Mouse (Mus musculus) common myeloid progenitor, adult 5-6 weeks (primary cell): ENCODE measurements at regions not wholly inside any gene's neighbourhood (a gene's known extent, or its start where the extent isn't known, plus 50 kb on each side); places are given as distances from the start of the nearest gene placed in this dataset.

Source experiments
- ATAC-seq: replicated peaks from 2 replicates; pipeline ENCODE4 v1.8.0; 2016; ENCODE audit warnings: low read depth, mild to moderate bottlenecking, moderate TSS enrichment, inconsistent platforms; ENCODE audit not compliant: poor library complexity, severe bottlenecking

DNA sequence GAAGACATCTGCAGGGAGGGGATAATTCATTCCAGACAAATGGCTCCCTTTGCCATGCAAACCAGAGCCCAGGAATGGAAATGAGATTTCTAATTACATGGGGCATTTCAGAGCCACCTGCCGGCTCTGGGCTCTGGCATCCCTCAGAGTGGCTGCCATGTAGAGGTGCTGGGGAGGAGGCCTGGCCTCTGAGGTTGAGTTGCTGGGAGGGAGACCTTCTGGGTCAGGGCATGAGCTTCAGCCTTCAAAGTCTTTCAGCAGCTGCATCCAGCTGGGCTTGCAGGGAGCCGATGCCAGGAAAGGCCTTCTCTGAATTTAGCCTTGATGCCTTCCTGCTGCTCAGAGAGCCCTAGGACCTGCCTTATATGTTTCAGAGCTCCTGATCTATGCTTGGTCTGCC is 302.1 kb downstream of the Dhx35 start:
- ATAC-seq: no peak

DNA sequence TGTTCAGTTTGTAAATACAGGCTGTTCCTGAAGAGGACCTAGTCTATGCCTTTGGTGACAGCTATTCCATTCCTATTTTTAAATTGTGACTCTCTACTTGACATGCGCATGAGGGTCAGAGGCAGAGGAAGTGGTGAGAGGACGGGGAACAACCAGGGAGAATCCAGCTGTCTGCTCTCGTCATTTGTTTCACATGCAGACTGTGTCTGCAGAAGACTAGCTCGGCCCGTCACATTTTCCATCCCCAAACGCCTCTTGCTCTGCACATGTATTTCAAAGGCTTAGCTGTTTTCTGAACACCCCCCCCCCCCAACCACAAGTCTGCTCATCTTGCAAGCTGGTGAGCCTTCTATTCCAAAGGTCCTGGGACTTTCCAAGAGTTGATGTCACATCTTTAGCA is 339.4 kb downstream of the Dhx35 start:
- ATAC-seq: no peak

DNA sequence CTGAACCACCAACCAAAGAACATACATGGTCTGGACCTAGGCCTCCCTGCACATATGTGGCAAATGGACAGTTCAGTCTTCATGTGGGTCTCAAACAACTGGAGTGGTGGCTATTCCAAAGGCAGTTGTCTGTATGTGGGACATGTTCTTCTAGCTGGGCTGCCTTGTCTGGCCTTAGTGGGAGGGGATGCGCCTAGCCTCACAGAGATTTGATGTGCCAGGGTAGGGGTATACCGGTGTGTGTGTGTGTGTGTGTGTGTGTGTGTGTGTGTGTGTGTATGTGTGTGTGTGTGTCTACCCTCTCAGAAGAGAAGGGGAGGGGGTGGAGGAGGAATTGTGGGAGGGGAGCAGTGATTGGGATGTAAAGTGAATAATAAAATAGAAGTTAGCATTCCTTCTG is 344.0 kb downstream of the Dhx35 start:
- no peak for ATAC-seq

DNA sequence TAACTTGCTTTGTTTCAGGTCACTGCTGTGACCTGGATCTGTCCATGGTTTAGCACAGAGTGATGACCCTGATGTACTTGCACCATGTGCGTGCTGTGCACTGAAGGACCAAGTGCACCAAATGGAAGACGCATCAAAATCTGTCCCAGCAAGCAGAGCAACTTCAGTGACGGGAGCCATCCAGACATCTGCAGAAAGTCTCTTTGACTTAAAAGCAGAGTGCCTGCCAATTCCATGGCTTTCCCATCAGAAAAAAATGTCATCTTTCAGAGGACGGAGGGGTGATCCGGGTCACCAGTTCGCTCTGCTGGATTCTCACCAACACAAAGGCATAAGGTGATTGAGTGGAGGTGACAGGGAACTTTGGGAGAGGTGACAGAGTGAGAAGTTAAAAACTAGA is 351.4 kb downstream of the Dhx35 start:
- ATAC-seq: no peak

DNA sequence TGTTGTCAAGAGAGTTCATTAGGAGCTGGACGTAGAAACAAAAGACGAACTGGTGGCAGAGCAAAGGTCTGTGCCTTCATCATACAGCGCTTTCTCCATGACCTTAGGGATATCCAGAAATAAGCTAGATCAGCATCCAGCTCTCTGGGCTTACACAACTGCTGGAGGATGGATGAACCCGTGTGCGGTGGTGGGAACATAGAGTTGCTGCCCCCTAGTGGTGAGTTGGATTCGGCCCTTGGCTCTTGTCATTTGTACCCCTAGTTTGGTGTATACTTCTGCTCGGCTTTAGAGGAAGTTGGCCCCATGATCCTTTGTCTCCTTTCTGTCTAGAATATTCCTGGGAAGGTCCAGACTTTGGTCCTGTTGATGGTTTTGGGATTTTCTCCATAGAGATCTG is 369.4 kb downstream of the Dhx35 start:
- ATAC-seq: peak; percentile 73

DNA sequence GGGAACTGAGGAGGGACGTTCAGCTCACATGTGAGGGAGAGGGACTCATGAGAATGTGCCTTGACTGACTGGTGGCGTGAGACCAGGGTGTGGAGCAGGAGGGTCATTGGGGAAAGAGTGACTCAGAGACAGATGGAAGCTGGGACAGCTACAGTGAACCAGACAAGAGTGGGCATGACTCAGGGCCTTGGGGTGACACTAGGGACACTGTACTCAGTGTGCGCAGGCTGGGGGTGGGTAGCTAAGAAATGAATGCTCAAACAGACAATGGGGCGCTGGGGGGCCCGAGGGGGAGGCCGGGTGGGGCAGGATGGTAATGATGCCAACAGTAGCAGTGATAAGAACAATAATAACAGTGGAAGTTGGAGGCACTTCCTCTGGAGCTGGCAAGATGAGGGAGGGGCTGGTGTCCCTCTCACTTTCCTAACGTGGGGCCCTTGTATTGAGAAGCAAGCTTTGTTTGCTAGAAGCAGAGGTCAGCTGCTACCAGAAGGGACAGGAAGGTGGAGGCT is 374.0 kb downstream of the Dhx35 start:
- ATAC-seq: no peak

DNA sequence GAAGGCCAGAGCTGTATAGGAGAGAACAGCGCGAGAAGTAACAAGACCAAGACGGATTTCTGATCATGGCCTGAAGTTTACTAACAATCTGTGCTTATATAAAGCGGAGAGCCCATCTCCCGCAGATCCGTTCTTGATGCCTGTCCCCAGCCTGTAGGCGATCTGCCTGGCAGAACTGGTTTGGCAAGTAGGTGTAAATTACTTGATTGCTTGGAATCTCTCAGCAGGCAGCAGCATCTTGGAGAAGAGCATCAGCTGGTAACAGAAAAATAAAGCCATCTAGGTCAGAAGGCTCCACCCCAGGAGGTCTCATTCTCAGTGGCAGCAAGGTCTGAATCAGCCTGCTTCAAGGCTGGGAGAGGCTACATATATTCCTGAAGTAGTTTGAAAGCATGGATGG is 401.5 kb downstream of the Dhx35 start:
- ATAC-seq: no peak

DNA sequence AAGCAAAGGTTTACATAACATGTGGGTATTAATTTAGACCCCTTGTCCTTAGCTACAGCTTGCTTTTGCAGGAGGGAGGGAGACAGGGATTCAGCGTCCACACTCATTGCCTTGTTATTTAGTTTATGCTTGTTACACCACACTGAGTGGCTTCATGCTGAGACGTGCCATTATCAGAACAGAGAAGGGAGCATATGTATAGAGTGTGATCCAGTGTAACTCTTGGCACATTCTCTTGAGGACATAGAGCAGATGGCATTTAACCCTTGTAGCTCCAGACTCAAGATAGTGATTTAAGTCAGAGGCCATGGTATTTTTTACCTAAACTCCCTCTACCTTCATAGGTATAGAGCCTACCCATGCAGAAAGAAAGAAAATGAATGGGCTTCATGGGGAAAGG is 437.7 kb downstream of the Dhx35 start:
- no peak for ATAC-seq

DNA sequence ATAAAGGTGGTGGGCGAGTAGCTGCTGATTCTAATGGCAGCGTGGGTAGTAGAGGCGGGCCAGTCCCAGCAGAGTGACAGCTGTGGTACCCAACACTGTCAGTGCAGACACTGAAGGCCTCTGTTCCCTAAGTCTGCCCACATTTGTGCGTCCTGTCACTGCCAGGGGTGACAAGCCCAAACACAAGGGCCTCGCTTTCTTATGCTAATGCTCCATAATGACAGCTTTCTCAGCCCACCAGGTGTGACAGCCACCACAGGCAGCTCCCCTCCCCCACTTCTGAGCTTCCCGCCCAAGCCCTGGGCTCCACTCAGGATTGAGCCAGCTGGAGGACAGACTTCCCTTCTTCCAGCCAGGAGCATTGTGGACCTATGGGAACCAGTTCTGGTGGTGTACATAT is 440.4 kb downstream of the Dhx35 start:
- ATAC-seq: no peak

DNA sequence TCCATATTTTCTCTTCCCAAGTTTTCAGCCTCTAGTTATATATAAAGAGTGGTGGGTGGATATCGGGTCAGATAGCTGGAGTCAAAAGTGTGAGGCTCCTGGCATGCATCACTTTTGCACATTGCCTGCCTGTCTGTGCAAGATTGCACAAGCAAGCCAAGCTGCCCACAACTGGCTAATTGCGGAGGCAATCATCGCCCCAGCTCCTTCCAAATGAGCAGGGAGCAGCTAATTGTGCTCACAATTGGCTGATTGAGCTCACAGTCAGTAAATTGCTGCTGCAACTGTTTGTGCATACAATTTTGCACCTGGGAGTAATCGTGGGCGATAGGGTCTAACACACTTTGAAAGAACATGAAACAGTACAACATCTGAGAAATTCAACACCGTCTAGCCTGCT is 455.5 kb downstream of the Dhx35 start:
- ATAC-seq: no peak

DNA sequence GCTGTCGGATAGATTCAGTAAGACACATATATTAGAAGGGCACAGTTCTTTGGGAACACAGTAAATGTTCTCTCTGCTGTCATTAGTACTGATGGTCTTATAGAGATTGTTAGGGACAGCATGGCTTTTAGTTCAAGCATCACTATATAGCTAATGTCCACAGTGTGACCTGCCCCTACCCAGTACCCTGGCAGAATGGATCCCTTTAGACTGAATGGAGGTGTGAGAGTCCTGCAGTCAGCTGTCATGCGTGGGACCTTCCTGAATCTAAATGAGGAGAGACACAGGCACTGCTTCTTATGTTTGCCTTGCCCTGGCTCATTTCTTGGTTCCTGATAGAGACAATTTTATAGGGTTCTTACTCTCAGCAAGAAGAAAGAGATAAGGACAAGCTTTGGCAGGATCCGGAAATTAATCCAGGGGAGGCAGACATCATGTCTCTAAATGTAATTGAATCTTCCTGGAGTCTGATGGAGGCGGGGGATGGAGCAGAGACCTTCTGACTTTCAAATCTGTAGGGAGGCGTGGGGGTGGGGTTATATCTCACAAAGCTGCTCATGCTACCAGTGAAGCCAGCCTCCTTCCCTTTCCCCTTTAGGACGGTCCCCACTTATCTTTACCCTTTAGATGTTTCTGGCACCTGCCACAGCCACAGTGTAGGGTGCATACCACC is 456.5 kb downstream of the Dhx35 start:
- ATAC-seq: no peak

DNA sequence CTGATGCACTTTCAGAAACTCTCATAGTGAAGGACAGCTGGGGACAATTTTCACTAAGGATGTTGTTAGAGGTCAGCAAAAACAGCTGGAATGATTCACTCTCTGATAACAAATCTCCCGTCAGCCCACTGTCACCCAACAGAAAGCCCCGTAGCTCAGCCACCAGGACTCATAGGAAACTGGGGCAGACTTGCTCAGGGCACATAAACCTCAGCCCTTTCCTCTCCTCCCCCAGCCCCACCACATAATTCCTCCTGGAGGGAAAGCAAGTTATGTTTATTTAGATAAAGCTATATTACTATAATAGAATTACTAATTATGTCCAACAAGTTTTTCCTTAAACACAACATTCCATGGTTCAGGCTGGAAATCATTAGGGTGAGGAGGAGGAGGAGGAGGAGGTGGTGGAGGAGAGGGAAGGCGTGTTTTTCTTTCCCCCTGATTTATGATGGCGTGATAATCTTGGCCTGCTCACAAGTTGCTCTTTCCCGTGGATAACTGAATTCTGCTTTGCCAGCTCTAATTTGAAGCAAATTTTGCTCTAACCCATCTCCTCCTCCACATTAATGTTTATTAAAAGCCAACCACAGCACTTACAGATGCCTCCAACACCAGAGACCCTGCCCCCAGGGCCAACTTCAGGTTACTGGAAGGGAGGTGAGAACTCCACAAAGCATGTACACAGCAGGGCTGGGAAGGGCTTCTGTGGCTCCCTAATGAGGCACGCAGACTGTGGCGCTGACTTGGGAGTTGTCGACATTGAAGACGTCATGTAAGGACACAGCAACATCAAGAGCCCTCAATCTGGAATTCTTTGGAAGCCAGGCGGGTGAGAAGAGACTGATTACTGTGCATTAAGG is 475.8 kb downstream of the Dhx35 start:
- ATAC-seq: no peak

DNA sequence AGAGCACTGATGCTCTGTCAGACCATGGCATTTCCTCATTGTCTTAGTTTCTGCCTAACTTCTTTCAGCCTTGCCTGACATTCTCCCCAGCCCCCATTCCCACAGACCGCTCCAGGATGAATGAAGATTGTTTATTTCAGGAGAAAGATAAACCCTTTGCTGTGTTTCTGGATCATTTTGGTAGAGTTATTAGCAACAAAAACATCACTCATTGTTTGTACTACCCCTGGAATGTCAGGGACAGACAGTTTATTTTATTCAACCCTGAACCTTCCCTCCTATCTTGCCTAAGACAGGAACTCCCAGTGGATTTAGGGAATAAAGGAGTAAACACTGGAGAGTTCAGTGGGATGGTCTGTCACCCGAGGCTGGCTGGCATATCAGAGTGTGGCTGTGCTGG is 484.3 kb downstream of the Dhx35 start:
- ATAC-seq: no peak

DNA sequence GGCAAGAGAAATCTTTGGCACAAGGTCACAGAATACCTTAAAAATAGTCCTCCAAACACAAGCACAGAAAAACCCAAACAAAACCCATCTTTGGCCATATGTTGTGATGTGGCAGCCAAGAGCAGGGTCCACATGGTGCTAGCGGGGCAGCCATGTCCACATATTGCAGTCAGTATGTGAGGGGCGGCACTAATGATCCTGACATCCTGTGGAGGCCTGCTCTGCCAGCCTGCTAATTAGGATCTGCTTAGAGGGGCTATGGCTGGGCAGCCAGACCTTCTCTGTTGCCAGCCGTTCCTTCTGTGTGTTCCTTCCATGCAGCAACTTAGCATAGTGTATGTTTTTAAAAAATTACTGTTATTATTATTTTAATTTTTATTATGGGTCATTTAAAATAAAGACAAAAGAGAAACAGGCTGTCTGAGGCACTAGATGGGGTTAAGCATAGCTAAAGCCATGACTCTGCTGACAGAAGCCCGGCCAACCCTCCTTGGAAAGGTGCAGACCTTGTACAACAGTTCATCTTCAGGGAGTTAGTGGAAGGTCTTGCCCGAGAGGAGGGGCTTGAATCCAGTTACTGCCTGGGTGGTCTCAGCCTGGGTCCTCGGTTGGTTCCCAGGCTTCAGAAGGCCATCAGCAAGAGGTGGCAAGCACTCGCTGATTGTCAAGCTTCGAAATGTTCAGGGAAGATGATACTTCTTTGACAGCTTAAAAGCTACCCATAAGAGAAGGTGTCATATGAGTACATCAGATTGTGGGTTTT is 487.1 kb downstream of the Dhx35 start:
- ATAC-seq: no peak

DNA sequence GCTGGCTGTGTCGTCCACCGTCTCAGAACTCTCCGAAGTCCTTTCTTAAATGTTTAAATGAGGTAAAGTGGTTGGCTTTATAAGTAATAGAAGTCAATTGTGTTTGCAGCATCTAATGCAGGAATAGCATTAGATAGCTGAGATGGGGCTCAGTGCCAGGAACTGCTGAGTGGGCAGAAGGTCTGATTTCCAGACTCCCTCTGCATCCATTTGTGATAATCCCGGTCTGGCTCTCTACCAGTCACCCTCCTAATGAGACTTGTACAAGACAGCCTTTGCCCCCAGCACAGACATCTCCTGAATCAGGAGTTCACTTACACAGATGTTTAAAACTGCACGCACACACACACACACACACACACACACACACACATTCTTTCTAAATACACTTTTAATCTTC is 489.5 kb downstream of the Dhx35 start:
- ATAC-seq: no peak

DNA sequence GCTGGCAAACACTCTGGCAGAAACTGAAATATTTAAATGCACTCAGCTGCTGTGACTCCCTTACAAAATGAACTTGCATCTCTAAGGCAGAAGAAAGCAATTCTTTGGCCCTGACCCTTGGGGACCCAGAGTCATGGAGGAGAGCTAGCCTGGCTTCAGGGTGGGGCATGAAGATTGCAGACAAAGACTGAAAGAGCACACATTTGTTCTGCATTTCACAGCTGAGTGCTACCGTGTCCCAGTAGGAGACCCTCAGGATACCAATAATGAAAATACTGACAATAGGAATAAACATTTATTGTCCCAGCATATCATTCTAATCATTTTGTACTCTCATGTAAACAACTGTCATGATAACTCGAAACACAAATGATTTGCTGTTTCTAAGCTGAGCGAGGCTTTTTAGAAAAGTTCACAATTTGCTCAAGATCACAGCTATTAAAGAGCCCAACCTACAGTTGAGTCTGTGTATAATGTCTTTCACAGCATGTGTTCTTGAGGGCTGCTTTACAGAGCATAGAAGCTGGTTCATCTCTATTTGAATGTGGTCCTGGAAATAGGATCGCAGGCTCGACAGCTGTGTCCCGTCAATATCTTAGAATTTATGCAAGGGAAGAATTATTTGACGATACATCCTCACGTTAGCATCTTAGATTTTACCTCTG is 490.1 kb downstream of the Dhx35 start:
- no peak for ATAC-seq

DNA sequence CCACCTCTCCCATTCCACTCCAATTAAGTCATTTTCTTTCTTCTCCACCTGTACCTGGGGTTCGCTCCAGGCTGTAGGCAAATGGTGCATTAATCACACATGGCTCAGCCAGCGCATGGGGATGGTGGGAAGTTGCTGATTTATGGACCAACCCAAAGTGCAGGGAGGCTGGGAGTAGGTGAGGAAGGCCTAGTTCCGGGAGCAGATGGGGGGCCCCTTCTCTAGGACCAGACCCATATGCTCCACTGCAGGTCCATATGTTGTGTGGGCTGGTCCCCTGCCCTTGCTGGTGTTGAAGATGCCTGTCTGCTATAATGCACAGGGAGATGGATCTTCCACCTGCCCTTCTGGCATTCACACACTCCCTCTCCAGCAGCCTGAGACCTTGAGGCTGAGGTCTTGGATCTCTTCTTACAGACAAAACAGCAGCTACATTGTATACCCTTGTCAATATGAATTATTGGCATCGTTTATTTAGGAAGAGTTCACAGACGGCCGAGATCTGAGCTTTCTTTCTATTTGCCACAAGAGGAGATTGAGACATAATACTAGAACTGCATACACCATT is 493.5 kb downstream of the Dhx35 start:
- ATAC-seq: no peak

DNA sequence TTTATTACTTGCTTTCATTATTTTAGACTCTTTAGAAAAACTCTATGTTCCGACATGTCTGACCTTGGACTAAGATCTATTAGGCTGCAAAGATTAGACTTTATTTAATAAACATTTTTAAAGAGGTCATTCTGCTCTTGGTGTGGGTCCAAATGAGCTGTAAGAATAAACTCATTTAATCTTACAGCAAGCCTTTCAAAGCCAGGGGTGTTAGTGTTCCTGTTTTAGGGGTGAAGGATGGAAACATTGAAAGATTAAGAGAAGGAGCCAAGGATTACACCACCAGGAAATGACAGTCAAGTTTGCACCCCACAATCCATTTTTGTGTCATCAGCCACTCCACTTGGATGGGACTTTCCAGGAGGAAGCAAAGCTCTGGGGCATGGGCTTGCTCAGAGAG is 495.5 kb downstream of the Dhx35 start:
- no peak for ATAC-seq

DNA sequence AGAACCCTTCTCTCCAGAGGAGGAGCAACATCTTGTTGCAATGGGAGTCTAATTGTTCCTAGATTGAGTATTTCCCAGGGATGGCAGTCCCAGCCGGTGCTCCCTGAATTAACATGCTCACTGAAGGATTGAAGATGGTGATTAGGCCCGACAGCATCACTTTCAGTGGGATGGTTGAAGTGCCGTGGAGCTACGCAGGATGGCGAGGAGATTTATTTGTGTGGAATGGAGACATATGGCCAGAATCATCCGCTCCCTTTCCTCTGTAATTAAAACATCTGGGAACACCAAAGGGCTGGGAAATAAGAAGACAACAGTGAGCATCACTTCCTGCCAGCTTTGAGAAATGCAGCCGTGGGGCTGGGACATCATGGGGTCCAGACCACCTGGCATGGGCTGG is 512.4 kb downstream of the Dhx35 start:
- ATAC-seq: no peak

DNA sequence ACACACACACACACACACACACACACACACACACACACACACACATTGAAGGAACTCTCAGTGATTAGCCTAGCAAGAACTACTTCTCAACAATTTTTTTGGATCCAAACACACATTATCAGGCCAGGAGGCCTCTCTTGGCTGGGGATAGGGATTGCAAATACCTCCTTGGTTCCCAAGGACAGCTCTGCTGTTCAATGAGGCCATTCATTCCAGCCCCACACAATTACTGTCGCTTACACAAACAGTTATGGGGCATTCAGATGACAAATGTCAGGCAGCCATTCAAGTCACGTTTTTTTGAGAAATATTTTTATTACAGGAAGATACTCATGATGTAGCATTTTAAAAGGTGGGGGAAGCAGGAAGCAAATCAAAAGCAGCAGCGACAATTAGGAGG is 540.1 kb downstream of the Dhx35 start:
- ATAC-seq: no peak
